Mouse (Mus musculus): ENCODE measurements around the gene Arl13b. TPM values are rescaled to one million over a fixed set of nuclear protein-coding genes. Genes with fewer than 3 reads are reported as not detected.

Arl13b gene
- 13.1 and 15.1 TPM in 2 replicates for polyA plus RNA-seq (2012; rRNA removed)

DNA sequence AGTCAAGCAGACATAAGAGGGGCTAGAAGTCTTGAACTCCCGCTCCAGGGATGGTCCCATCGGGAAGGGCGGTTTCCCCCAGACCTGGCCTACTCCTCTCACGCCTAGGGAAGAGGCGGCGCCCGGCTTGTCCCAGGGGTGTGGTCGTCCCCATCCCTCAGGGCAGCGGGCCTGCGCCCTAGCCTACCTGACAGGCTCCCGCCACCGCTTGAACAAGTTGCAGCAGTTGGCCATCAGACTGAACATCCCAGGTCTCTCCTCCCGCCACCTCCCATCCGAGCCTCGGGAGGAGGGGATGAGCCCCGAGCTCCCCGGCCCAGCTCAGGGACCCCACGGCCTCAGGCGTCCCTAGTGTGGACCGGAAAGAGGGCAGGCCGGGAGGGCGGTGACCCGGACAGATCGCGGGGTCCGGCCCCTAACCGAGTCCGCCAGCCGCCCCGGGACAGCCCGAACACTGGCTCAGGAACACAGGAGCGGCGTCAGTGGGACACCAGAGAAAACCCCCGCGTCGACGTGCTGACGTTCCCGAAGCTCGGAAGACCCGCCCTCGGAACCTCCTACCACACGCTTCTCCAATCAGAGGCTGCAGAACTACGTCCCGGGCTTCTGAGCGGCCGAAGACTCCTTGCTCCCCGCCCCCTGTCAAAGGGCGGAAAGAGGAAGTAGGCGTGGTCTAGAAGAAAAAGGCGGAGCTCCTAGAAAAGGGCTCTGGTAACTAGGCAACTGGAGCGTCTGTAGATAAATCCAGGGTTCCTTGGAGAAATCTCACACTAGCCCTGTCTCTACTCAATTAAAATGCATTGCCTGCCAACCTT lies at the start of gene Arl13b:
Gene Arl13b (minus strand): TSS at position 543 of the 815 bp plus-strand sequence.
- peak; percentile 65 for DNase-seq (ENCODE audit: low spot score)

DNA sequence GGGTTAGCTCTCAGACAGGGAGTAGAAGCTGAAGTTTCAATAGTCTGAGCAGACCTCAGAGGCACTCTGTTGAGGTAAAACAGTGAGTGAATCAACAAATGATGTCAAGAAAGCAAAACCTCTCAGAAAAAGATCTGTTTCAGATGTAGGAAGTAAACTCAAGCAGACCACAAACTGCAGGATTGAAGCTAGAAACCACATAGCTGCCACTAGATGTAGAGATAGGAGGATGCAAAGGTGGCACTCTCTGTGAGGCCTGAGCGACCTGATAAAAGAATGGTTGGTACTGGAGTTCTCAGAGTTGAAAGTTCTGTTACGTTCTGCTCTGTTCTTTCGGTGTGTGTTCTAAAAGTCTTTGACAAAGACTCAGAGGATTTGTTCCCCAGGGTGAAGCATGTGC lies 49.0 kb upstream of the Arl13b start:
- DNase-seq (ENCODE audit: low spot score): no peak

DNA sequence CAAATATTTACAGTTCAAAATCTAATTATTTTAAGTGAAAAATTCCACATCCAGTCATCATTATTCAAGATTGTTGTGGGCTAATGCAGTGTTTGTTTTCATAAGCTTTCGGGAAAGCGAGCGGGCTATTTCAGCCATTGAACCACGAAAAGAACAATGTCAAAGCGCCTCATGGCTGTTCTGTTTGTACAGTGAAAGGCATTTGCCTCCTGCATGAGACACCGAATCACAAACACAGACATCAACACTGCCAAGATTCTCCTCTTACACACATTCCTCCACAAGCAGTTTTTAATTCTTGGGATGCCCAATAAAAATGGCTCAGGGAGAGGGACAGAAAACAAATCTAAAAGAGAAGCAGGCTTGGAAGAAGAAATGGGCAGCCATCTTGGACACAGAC lies 27.2 kb upstream of the Arl13b start:
- no peak for DNase-seq (ENCODE audit: low spot score)

DNA sequence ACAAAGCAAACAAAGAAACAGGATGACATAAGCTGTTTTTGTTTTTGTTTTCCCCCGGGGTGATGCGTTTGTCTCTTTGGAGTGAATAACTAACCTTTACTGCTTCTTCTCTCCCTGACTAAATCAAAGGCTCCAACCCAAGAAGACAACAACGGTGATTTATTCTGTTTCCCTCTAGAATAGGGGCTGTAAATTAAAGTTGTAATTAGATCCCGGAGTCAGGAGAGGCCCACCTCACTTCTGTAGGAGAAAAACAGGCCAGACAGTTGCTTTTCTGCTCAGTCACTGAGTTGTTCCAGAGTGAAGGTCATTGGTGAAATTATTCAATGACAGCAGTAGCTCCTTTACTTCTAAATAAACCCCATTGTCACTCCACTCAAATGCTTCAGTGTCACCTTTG lies 26.3 kb upstream of the Arl13b start:
- no peak for DNase-seq (ENCODE audit: low spot score)

DNA sequence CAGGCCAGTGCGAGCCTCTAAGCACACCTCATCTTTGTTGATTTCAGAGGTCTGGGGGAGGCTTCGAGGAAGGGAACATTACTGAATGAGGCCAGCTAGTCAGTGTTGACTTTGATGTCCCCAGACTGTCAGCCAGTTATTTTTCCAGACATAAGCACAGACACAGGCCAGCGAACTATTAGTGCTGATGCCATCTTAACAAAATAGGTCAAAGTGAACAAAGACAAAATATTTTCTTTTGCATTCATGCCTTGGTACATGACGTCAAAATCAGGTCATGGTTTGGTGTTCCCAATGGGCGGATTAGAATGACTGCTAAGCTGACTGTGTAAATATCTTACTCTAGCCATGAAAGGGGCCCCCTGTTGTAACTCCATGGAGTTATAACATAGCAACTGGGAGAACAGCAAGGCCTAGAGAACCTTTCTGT lies 25.9 kb upstream of the Arl13b start:
- no peak for DNase-seq (ENCODE audit: low spot score)

DNA sequence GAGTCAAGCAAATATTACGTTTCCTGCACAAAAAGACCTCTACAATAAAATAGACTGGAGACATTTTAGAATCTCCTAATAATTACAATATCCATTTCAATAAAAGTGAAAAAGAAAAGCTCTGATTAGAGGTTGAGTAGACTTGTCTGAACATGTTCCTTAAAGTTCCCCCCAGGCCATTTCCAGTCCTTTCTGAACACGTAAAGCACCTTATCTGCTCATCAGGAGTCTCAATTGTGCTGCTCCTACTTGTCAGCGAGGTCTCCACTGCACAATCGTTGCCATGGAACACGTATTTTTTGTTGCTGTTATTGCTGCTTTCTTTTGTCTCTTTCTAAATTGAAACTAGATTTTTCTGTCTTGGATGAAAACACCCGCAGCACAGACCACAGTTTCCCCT lies 14.6 kb upstream of the Arl13b start:
- no peak for DNase-seq (ENCODE audit: low spot score)

DNA sequence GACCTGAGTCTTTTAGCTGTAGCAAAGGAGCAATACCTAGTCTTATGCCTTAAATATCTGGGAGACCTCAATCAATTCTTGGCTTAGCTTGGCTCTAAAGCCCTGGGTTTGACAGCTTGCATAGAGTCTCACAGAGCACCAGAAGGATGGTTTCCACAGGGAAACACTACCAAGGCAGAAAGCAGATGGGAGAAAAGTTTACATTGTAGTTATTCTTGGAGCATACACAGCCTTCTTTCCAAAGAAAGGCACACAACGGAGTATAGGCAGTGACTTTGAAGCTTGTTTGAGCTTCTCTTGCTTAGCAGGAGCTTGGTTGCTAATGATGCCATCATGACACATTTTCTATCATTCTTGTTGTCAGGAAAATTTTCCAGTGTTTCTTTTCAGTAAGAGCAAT lies 13.3 kb upstream of the Arl13b start:
- no peak for DNase-seq (ENCODE audit: low spot score)

DNA sequence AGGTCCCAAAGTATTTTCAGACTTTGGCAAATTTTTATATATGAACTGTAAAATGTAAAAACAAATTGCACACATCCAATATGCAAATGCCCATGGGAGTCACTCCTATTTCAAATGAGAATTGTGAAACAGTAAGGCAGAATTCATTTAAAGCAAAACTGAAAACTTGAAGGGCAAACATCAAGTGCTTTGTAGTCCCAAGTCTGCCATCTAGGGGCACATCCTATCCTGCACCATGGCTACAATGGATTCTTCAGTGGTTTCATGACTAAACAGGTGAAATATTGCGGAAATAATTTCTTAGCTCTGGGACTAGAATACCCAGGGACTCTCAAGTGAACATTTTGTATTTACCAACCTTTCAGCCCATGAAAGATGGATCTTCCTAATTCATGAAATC lies 11.2 kb upstream of the Arl13b start:
- DNase-seq (ENCODE audit: low spot score): no peak

DNA sequence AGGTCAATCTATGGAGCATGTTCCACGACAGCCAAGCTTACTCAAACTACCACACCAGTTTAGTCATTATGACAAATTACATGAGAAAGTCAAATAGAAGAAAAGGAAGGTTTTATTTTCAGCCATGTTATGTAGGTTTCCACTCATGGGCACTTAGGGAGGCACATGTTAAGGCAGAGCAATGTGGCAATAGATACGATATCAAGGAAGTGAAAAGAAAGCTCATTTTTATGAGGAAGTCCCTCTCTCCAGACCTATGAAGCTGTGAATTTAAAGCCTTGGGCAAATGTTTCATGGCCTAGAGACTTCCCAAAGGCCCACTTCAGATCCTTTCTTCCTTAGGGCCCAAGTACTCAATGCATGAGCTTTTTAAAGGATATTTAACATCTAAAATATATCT lies 10.7 kb upstream of the Arl13b start:
- DNase-seq (ENCODE audit: low spot score): no peak

DNA sequence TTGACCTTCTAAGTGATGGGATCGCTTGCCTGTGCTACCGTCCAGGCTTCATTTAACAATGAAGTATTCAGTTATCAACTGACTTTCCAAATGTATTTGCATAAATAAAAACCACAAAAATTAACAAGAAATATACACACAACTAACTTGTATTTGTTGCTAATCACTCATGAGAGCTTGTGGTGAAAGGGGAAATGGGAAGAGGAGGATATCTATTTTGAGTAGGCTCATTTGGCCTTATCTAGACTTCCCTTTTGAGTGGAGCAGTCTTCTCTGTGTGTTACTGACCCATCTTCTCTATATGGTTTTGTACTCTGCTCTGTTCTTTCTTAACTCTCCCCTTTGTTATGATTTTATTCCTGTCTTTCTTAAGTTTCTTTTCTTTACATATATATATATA lies 9.4 kb upstream of the Arl13b start:
- DNase-seq (ENCODE audit: low spot score): no peak

DNA sequence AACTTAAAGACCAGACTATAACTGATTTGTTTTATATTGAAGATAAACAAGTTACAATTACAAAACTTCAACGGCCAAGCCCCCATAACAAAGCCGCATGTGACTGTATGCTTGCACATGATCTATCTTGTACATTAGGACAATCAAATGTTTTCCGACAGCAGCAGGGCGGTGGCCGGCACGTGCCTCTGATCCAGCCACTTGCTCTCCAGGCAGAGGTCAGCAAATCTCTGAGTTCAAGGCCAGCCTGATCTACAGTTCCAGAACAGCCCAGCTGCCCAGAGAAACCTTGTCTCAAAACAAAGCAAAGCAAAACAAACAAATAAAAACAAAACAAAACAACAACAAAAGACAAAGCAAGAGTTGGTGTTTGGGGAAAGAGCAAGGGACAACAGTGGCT lies 8.5 kb upstream of the Arl13b start:
- DNase-seq (ENCODE audit: low spot score): no peak

DNA sequence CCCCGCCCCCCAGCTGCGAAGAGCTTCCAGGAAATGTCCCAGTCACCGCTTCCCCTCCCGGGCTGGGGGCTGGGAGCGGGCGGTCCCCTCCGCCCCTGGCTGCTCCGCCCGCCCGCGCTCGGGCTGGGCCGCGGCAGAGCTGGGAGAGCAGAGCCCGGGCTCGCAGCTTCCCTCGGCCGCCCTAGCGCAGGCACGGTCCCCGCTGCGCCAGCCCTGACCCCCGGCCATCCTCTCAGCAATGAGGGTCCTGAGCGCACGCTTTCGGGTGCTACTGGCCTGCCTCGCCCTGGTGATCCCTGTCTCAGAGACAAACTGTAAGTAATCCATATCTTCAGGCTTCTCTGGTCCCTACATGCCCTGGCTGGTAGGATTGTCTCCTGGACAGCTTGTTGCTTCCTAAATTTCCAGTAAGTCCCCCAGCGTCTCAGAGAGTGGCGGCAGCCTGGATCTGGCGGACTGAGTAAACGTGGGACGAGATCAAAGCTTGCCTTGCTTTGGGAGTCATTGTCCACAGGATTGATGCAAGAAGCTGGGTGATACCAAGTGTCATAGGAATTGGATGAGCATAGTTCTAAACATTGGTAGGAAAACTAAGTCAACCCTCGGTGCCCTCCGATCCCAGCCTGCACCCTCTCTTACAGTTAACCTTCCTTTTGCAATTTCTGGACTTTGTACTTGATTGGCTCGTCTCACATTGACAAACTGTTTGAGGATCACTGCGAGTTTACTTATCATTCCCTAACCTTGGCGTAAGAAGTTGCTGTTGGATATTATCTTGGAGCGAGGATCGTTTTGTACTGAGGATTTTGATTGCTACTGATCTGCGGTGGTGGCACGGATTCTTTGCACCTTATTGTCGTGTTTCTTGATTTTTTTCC lies 7.6 kb upstream of the Arl13b start, which contains the start of gene Pros1:
Gene Pros1 (plus strand): TSS at position 117 of the 878 bp plus-strand sequence.
- DNase-seq (ENCODE audit: low spot score): peak; percentile 43

DNA sequence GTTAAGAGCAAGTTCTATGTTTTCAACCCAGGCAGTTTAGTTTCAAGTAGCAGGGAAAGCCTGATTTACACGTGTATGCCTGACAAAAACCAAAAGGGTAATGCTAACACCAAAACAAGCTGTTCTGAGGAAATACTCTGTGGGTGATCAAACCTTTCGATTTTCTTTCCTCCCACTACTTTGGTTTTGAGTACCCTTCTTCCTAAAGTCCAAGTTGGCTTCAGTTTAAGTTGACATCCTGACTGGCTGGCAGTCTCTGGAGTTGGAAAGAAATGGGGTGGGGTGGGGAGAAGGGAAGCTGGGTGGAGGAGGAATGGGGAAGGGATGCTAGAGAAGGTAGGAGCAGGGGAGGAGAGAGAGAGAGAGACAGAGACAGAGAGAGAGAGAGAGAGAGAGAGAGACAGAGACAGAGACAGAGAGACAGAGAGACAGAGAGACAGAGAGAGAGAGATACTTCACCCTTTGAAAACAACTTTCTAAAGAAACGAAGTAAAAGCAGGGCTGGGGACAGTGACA lies 6.8 kb upstream of the Arl13b start:
- no peak for DNase-seq (ENCODE audit: low spot score)

DNA sequence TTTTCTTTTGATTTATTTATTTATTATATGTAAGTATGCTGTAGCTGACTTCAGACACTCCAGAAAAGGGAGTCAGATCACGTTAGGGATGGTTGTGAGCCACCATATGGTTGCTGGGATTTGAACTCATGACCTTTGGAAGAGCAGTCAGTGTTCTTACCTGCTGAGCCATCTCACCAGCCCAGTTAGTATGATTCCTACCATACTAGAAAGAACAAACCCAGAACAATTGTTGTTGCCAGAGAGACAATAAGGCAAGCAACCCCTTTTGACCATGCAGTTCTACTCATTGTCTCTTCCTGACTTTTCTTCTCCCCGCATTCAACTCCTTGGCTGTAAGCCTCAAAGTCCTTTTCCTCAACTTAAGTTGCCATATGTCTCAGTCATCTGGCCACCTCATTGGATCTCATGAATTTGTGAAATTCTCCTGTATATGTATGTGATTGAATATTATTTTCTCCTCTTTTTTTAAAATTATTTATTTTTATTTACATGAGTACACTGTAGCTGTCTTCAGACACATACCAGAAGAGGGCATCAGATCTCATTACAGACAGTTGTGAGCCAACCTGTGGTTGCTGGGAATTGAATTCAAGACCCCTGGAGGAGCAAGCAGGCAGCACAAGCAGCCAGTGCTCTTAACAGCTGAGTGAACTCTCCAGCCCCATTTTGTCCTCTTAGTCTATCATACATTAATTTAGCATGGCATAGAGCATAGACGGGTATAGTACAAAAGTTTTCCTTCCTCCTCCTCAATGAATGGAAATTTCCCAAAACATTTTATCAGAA lies 5.8 kb upstream of the Arl13b start:
- DNase-seq (ENCODE audit: low spot score): no peak

DNA sequence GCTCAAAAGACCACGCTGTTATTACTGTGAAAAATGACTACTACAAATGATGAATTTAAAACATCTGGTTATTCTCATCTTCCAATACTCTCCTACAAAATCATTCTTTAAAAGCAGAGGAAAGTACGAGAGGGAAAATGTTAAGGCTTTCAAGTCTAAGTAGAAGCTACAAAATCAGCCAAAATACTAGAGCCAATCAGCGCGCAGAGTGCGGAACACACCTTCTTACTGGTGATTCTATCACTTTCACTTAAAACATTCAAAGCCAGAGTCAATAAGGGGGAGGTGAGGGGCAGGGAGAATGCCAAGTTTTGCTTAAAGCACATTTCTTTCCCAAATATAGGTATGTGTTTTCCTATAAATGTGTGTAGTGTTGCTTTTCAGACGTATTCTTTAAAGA lies 1.5 kb downstream of the Arl13b start:
- no peak for DNase-seq (ENCODE audit: low spot score)

DNA sequence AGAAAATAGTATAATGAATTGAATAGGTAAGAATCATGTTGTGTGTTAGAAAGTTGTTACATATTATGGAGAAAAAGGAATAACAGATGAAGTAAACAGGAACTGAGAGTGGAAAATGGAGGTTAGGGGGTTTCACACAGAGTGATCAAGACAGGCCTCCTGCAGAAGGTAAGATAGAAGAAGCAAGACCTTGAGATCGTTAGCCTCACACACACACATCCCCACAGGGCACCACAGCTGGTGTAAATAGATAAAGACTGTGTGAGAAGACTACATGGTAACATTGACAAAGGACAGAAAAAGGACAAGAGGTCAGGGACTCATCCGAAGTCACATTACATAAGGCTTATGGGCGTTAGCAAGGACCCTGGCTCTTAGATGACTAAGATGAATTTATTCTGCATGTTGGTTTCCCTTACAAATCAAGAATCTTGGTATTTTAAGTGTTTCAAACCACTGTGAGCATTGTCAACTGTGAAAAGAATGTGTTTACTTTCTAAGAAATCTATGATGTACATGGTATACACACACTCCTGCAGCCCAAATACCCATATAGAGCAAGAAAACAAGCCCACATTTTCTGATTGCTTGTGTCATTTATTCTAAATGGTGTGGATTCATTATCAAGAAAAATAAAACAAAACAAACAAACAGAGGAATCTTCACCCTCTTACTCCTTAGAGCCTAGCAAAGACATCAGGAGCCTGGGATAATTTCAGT lies 12.7 kb downstream of the Arl13b start:
- DNase-seq (ENCODE audit: low spot score): no peak

DNA sequence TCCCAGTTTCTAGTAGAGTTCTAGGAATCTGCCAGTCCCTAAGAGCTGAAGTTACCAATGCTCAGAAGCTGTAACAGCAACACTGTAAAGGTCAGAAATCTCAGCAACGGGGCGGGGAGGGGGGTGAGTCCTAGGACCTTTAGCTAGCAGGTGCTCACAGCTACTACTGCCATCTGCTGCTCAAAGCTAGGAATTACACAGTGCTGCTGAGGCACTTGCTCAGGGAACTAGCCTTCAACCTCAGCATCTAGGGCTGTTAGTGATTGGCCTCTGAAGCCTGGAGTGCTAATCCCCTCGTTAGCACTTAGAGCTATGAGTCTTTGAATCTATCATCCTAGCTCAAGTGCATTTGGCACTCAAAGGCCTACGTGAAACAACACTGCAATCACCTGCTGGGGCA lies 14.4 kb downstream of the Arl13b start:
- no peak for DNase-seq (ENCODE audit: low spot score)

DNA sequence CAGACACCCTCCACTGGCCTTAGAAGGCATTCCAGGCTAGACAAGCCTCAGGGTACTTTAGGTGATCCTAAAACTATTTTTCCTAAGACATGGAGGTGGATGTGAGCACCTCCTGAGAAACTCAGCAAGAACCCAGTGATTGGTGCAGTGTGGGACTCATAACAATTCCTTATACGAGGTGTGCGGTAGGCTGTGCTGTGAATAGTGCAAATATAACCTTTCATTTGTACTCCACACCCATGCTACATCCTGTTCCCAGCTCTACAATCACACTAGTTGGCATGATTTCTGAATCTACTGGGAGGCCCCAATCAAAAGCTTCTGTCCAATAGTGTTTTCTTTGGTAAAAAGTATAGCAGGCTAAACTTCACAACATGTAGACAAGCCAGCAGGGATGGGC lies 14.8 kb downstream of the Arl13b start:
- DNase-seq (ENCODE audit: low spot score): no peak

DNA sequence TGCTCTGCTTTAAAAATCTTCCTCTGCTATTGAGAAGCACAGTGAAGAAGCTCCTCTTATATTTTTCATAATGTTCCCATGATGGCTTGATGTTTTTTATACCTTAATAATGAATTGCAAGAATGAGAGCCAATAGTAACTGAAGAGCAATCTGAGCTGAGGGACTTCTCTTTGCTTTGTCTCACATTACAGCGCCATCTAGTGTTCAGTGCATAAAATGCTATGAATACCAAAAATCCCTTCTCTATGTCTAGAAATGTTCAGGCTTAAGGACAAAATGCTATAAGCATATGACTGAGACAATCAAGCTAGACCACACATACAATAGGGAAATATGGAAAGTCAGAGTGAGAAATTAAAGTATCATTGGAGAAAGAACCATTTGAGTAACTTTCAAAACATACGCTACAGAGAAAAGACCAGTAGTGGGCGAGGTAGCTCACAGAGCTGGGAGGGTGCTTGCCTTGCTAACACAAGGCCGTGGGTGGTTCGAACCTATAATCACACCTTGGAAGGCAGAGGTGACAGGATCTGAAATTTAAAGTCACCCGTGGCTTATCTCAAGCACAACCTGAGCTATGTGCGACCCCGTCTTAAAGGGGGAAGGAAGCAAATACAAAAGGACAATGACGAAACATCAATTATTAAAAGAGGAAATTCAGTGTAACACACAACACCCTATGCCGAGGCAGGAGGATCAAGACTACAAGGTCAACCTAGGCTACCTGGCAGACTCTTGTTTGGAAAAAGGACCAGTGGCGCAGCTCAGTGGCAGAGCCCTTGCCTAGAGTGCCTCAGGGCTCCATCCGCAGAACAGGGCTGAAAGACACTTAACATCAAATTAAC lies 20.5 kb downstream of the Arl13b start:
- no peak for DNase-seq (ENCODE audit: low spot score)

DNA sequence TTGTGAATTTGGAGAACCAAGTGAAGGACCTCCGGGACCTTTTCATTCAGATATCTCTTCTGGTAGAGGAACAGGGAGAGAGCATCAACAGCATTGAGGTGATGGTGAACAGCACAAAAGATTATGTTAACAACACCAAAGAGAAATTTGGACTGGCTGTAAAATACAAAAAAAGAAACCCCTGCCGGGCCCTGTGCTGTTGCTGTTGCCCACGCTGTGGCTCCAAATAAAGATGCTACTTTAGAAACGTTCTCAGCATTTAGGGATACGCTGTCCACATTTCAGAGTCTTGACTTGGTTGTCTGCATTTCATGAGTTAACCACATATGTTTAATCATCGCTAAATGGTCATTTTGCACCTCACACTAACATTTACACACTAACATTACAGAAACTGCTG lies 24.4 kb downstream of the Arl13b start:
- no peak for DNase-seq (ENCODE audit: low spot score)

All from urinary bladder, adult 2 months (tissue).